Comparison of ENCODE assay signal across 7 mouse cellular contexts in the genomic region with DNA sequence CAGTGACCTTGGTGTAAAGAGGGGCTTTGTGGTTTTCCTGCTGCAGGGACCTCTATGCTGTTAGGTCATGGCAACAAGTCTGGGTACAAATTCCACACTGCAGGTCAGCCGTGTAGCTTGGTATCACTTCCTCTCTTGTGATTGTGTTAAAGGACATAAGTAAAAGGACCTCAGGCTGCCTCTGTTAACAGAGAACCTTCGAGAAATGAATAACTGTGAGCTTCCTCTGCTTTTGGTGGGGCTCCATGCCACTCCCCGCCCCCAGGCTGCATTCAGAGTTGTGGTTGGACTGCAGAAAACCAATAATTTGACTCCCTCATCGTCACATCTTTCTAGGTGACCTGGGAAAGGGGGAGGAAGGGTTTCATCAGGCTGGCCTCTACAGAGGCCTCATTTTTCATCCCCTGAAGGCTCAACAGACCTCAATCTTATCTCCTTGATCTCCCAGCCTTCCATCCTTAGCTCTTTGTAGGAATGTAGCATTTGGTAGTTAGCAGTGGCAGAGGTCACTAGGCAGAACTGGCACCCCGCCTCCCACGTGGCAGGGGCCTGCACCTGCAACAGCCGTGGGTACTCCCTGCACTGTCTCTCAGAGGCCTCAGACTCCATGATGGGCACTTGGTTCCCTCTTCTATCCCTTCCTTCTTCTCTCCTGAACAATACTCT. TPM values are rescaled to one million over a fixed set of nuclear protein-coding genes. Genes with fewer than 3 reads are reported as not detected.
A peak's percentile ranks its signal among the peaks of the same experiment; 100 is the strongest.
DNase-seq lines count a peak whose midpoint lies in the region; ATAC-seq and TF ChIP-seq lines count a peak whose summit lies in the region.

No protein-coding gene starts in this region.

- H3K4me2 ChIP-seq in hindbrain, embryonic 14.5 days (replicated peaks), result peak overlapping the region; percentile 72

- no peaks in the 10 kb centered on the region for H3K27me3 ChIP-seq in E14TG2a.4 (ENCODE audit: insufficient read depth, low read length)
- H3K27me3 ChIP-seq in hindbrain, embryonic 14.5 days (ENCODE audit: control insufficient read depth, insufficient read depth, low read length), result no peaks in the 10 kb centered on the region
- no peaks in the 10 kb centered on the region for H3K27me3 ChIP-seq in liver, adult 2 months (ENCODE audit: control insufficient read depth, insufficient read depth, low read length)

- no peaks in the 10 kb centered on the region for H3K9me3 ChIP-seq in E14TG2a.4 (ENCODE audit: low read length)
- H3K9me3 ChIP-seq in hindbrain, embryonic 14.5 days (ENCODE audit: control insufficient read depth, low read length), result no peaks in the 10 kb centered on the region

- H3K36me3 ChIP-seq in E14TG2a.4 (ENCODE audit: insufficient read depth, low read length), result peaks cover 43% of the 10 kb centered on the region
- H3K36me3 ChIP-seq in hindbrain, embryonic 14.5 days (replicated peaks; ENCODE audit: control insufficient read depth, insufficient read depth), result no peaks in the 10 kb centered on the region
- H3K36me3 ChIP-seq in liver, adult 2 months (ENCODE audit: control insufficient read depth, insufficient read depth, low read length), result peaks cover 25% of the 10 kb centered on the region

- no peak for TF ChIP-seq CTCF in E14TG2a.4 (conservative IDR thresholded peaks at IDR 0.05; ENCODE audit: low read length)
- no peak for TF ChIP-seq CTCF in liver, adult 2 months (IDR thresholded peaks at IDR 0.05; ENCODE audit: low read depth, low read length)
- TF ChIP-seq CTCF in layer of hippocampus, adult 2 months (conservative IDR thresholded peaks at IDR 0.05), result no peak

- H3K4me3 ChIP-seq in E14TG2a.4 (replicated peaks; ENCODE audit: low read length), result peak overlapping the region; percentile 87
- H3K4me3 ChIP-seq in hindbrain, embryonic 14.5 days (replicated peaks; ENCODE audit: low read length), result peak overlapping the region; percentile 36; the same call in 1 of the 2 replicates
- peak overlapping the region; percentile 86 for H3K4me3 ChIP-seq in liver, adult 2 months (ENCODE audit: insufficient read depth, low read depth, low read length)
- H3K4me3 ChIP-seq in layer of hippocampus, adult 2 months, result no peak overlapping the region

- no peak for TF ChIP-seq POLR2A in liver, adult 2 months (IDR thresholded peaks at IDR 0.05; ENCODE audit: extremely low read depth, insufficient read depth, low read length)

- 84% methylated on average over 7 of the region's 7 CpGs for WGBS in hindbrain, embryonic 14.5 days
- 17% methylated on average over 7 of the region's 7 CpGs for WGBS in liver, adult 2 months

- peaks cover 20% of the 10 kb centered on the region for H3K79me2 ChIP-seq in liver, adult 2 months (ENCODE audit: control insufficient read depth, insufficient read depth, low read length)

- H3K9ac ChIP-seq in hindbrain, embryonic 14.5 days, result no peak overlapping the region
- peak overlapping the region; percentile 92 for H3K9ac ChIP-seq in liver, adult 2 months (ENCODE audit: low read depth, low read length)

- H3K4me1 ChIP-seq in E14TG2a.4 (replicated peaks; ENCODE audit: low read depth, low read length), result peaks cover 54% of the 10 kb centered on the region
- H3K4me1 ChIP-seq in hindbrain, embryonic 14.5 days (replicated peaks; ENCODE audit: control insufficient read depth, insufficient read depth, low read length), result peaks cover 6% of the 10 kb centered on the region; the same call in 1 of the 2 replicates
- H3K4me1 ChIP-seq in liver, adult 2 months (ENCODE audit: control insufficient read depth, insufficient read depth, low read length), result peaks cover 14% of the 10 kb centered on the region

- no peak for ATAC-seq in hindbrain, embryonic 14.5 days (ENCODE audit: low FRiP score)

- DNase-seq in ZHBTc4 (ENCODE audit: low read depth, low spot score), result peak; percentile 29
- no peak for DNase-seq in hindbrain, embryonic 14.5 days (ENCODE audit: low spot score)
- DNase-seq in liver, adult 2 months (ENCODE audit: extremely low read depth, low read depth, low spot score), result peak; percentile 85
- DNase-seq in natural killer cell, adult 2 months (ENCODE audit: low spot score in 2 of 2), result peak; percentile 31 to 54
- no peak for DNase-seq in layer of hippocampus, adult 2 months (ENCODE audit: low spot score in 2 of 2)
- no peak for DNase-seq in layer of hippocampus, adult 11-12 months (ENCODE audit: low spot score)

- no peak overlapping the region for H3K27ac ChIP-seq in hindbrain, embryonic 14.5 days
- H3K27ac ChIP-seq in liver, adult 2 months (replicated peaks; ENCODE audit: insufficient read depth, low read depth, low read length), result peak overlapping the region; percentile 96
- no peak overlapping the region for H3K27ac ChIP-seq in layer of hippocampus, adult 2 months

RNA-seq across cellular contexts. Expression of a gene that starts 1.2 kb away (rescaled TPM):
- polyA plus RNA-seq in hindbrain, embryonic 14.5 days (2014; fragmentation: Nextera tagmentation; extraction: Ambion mirVana), result 5.8 and 7.7 TPM in 2 replicates
- total RNA-seq in liver, adult 2 months (2014; rRNA removed), result 25.0 and 40.6 TPM in 2 replicates
- 134 and 135 TPM in 2 replicates for polyA plus RNA-seq in liver, adult 2 months (2012; rRNA removed)
- 1 to 10 TPM; 6.8 to 7.4 TPM for total RNA-seq in layer of hippocampus, adult 2 months (2021)

RNA-seq across cellular contexts. Expression of a gene that starts 27.2 kb away (rescaled TPM):
- 31.5 and 35.1 TPM in 2 replicates for polyA plus RNA-seq in hindbrain, embryonic 14.5 days (2014; fragmentation: Nextera tagmentation; extraction: Ambion mirVana)
- 16.0 and 16.2 TPM in 2 replicates for total RNA-seq in liver, adult 2 months (2014; rRNA removed)
- 6.1 and 6.6 TPM in 2 replicates for polyA plus RNA-seq in liver, adult 2 months (2012; rRNA removed)
- total RNA-seq in layer of hippocampus, adult 2 months (2021), result 10 to 100 TPM; 56.5 to 60.2 TPM

RNA-seq across cellular contexts. Expression of a gene that starts 28.2 kb away (rescaled TPM):
- 32.1 and 39.7 TPM in 2 replicates for polyA plus RNA-seq in hindbrain, embryonic 14.5 days (2014; fragmentation: Nextera tagmentation; extraction: Ambion mirVana)
- 12.4 and 15.4 TPM in 2 replicates for total RNA-seq in liver, adult 2 months (2014; rRNA removed)
- polyA plus RNA-seq in liver, adult 2 months (2012; rRNA removed), result 49.1 and 53.8 TPM in 2 replicates
- 10 to 100 TPM; 20.9 to 26.0 TPM for total RNA-seq in layer of hippocampus, adult 2 months (2021)

RNA-seq across cellular contexts. Expression of a gene that starts 48.0 kb away (rescaled TPM):
- polyA plus RNA-seq in hindbrain, embryonic 14.5 days (2014; fragmentation: Nextera tagmentation; extraction: Ambion mirVana), result 11.5 and 11.8 TPM in 2 replicates
- 0.37 and 0.81 TPM in 2 replicates for total RNA-seq in liver, adult 2 months (2014; rRNA removed)
- 0.76 and 0.96 TPM in 2 replicates for polyA plus RNA-seq in liver, adult 2 months (2012; rRNA removed)
- total RNA-seq in layer of hippocampus, adult 2 months (2021), result 1 to 10 TPM; 8.5 to 8.9 TPM

RNA-seq across cellular contexts. Expression of a gene that starts 48.4 kb away (rescaled TPM):
- polyA plus RNA-seq in hindbrain, embryonic 14.5 days (2014; fragmentation: Nextera tagmentation; extraction: Ambion mirVana), result 26.9 and 27.6 TPM in 2 replicates
- total RNA-seq in liver, adult 2 months (2014; rRNA removed), result 0.94 and 1.0 TPM in 2 replicates
- polyA plus RNA-seq in liver, adult 2 months (2012; rRNA removed), result 1.1 and 1.5 TPM in 2 replicates
- 10 to 100 TPM; 23.4 to 25.5 TPM for total RNA-seq in layer of hippocampus, adult 2 months (2021)

Comparison
In these comparisons a context has a peak if more than half of its experiments do, and no peak if none do; other contexts are left out.
1. DNase-seq: peak in ZHBTc4 (single experiment), liver, adult 2 months (single experiment) and natural killer cell, adult 2 months (2 of 2); none in hindbrain, embryonic 14.5 days (single experiment), layer of hippocampus, adult 2 months (0 of 2) and layer of hippocampus, adult 11-12 months (single experiment).